ENCODE assay signal across 24 mouse cellular contexts in genomic region chr11:67160131-67160530, GRCm38 (mm10). TPM values are rescaled to one million over a fixed set of nuclear protein-coding genes. Genes with fewer than 3 reads are reported as not detected.
DNase-seq lines count a peak whose midpoint lies in the region; TF ChIP-seq lines count a peak whose summit lies in the region.
"Had no signal": no experiment of that assay in that cellular context is flagged by ENCODE, and none has a peak within 500 bp of the region (broad histone marks: within the 10 kb centered on the region; RNA-seq: fewer than 3 reads in every experiment).

No protein-coding gene starts in this region.

- no peak overlapping the region for H3K9ac ChIP-seq in CH12.LX (ENCODE audit: insufficient read depth, low read depth)
- H3K9ac ChIP-seq: embryonic facial prominence, embryonic 12.5 days; forebrain, embryonic 13.5 days; forebrain, embryonic 15.5 days; forebrain, postnatal 0 days had no signal

- TF ChIP-seq EP300 in CH12.LX (IDR thresholded peaks at IDR 0.05; ENCODE audit: low read length), result peak; percentile 98

- no peaks in the 10 kb centered on the region for H3K27me3 ChIP-seq in CH12.LX (replicated peaks)
- no peaks in the 10 kb centered on the region for H3K27me3 ChIP-seq in splenic B cell, adult 2 months (ENCODE audit: control insufficient read depth, insufficient read depth, low read length, poor library complexity, severe bottlenecking)
- H3K27me3 ChIP-seq: embryonic facial prominence, embryonic 12.5 days; forebrain, embryonic 13.5 days; forebrain, embryonic 15.5 days had no signal

- no peaks in the 10 kb centered on the region for H3K79me2 ChIP-seq in CH12.LX (replicated peaks; ENCODE audit: control insufficient read depth, extremely low read depth, insufficient read depth, poor library complexity, severe bottlenecking)

- peak overlapping the region; percentile 67 for H3K27ac ChIP-seq in CH12.LX (ENCODE audit: insufficient read depth, low read depth)
- H3K27ac ChIP-seq: embryonic facial prominence, embryonic 10.5 days; embryonic facial prominence, embryonic 12.5 days; forebrain, embryonic 13.5 days; forebrain, embryonic 15.5 days had no signal

- TF ChIP-seq CTCF in CH12.LX (conservative IDR thresholded peaks at IDR 0.05 in 1 of 2, IDR thresholded peaks at IDR 0.05 in 1 of 2; ENCODE audit: low read depth in 2 of 2, low read length in 2 of 2), result no peak

- peaks cover 0 to 26% of the 10 kb centered on the region in 2 experiments for H3K36me3 ChIP-seq in CH12.LX (replicated peaks in 1 of 2; ENCODE audit: control insufficient read depth in 1 of 2, insufficient read depth in 1 of 2, low read length in 1 of 2)
- H3K36me3 ChIP-seq in splenic B cell, adult 2 months (ENCODE audit: control insufficient read depth, insufficient read depth, low read length, poor library complexity, severe bottlenecking), result no peaks in the 10 kb centered on the region
- H3K36me3 ChIP-seq: embryonic facial prominence, embryonic 10.5 days; embryonic facial prominence, embryonic 12.5 days; forebrain, embryonic 15.5 days had no signal

- peaks cover 17 to 42% of the 10 kb centered on the region in 2 experiments for H3K4me1 ChIP-seq in CH12.LX (ENCODE audit: control insufficient read depth in 1 of 2, insufficient read depth in 2 of 2)
- H3K4me1 ChIP-seq: embryonic facial prominence, embryonic 10.5 days; embryonic facial prominence, embryonic 12.5 days; forebrain, embryonic 13.5 days; forebrain, embryonic 15.5 days had no signal

- TF ChIP-seq POLR2A in CH12.LX (IDR thresholded peaks at IDR 0.05; ENCODE audit: low read depth, low read length), result no peak

- in situ Hi-C loops in CH12.LX (cut with MboI; ENCODE audit: low pct_ligation_motif_present, low pct_unique_long_range_greater_than_20kb, low sequenced_read_pairs), result loop anchor here (10.0 kb wide), 1 partner anchor 65 kb away; no protein-coding TSS in a partner anchor

- peak; percentile 54 for DNase-seq in heart, adult 11 months
- no peak for DNase-seq in heart, adult 9 months (ENCODE audit: low spot score in 2 of 2)
- peak; percentile 76 for DNase-seq in A20 (ENCODE audit: low read depth, low spot score)
- peak; percentile 95 for DNase-seq in CH12.LX (ENCODE audit: extremely low read depth)
- DNase-seq in splenic B cell, adult 2 months (ENCODE audit: low read depth, low spot score), result peak; percentile 39
- DNase-seq in lung, postnatal 10 days, result no peak
- DNase-seq in kidney, postnatal 4 days, result no peak
- DNase-seq: adrenal gland, adult 2 months; adrenal gland, postnatal 10 days; adrenal gland, postnatal 25 days; cerebellum, adult 11 months; cerebellum, adult 18-20 months; cerebellum, adult 9-10 months; cerebellum, postnatal 10 days; cerebellum, postnatal 25 days; forebrain, postnatal 0 days had no signal

- dilution Hi-C loops in CH12.LX (cut with MboI; ENCODE audit: extremely low pct_ligation_motif_present, extremely low pct_unique_long_range_greater_than_20kb, low sequenced_read_pairs), result no loop called here

- H3K4me3 ChIP-seq in CH12.LX (replicated peaks in 1 of 3; ENCODE audit: low read depth in 2 of 3, low read length in 2 of 3, poor library complexity in 1 of 3), result peak overlapping the region in 1 of 3 experiments; percentile 8
- H3K4me3 ChIP-seq: embryonic facial prominence, embryonic 10.5 days; embryonic facial prominence, embryonic 12.5 days; forebrain, embryonic 13.5 days; forebrain, embryonic 15.5 days had no signal

- no peak; the same call in 1 of the 2 replicates for TF ChIP-seq RAD21 in CH12.LX (IDR thresholded peaks at IDR 0.05; ENCODE audit: low read depth, low read length)

- peak overlapping the region; percentile 83 for H3K4me2 ChIP-seq in CH12.LX (ENCODE audit: insufficient read depth, low read depth, poor library complexity, severe bottlenecking)
- H3K4me2 ChIP-seq: embryonic facial prominence, embryonic 12.5 days; forebrain, embryonic 13.5 days; forebrain, embryonic 15.5 days had no signal

- H3K9me3 ChIP-seq in CH12.LX (replicated peaks; ENCODE audit: low read length), result no peaks in the 10 kb centered on the region
- H3K9me3 ChIP-seq: embryonic facial prominence, embryonic 10.5 days; embryonic facial prominence, embryonic 12.5 days; forebrain, embryonic 13.5 days; forebrain, embryonic 15.5 days had no signal

TF ChIP-seq in CH12.LX, 34 proteins besides CTCF, POLR2A, EP300 and RAD21:
- TF ChIP-seq SMC3 (IDR thresholded peaks at IDR 0.05; ENCODE audit: low read depth, low read length) (peak; percentile 35), E2F4 (IDR thresholded peaks at IDR 0.05; ENCODE audit: insufficient replicate concordance, low read depth, low read length) (0 out of 2 replicates have a peak, but pooled peaks have one; percentile 71), NRF1 (IDR thresholded peaks at IDR 0.05; ENCODE audit: low read depth, low read length) (no peak), PAX5 (IDR thresholded peaks at IDR 0.05; ENCODE audit: low read length) (no peak), ZC3H11A (IDR thresholded peaks at IDR 0.05; ENCODE audit: low read depth, low read length) (no peak), BHLHE40 (IDR thresholded peaks at IDR 0.05; ENCODE audit: low read depth, low read length) (peak; percentile 57), SIN3A (IDR thresholded peaks at IDR 0.05; ENCODE audit: low read length) (peak; percentile 70), NELFE (IDR thresholded peaks at IDR 0.05; ENCODE audit: low read depth, low read length) (peak; percentile 49; the same call in 1 of the 2 replicates), GABPA (IDR thresholded peaks at IDR 0.05; ENCODE audit: insufficient replicate concordance, low read depth, low read length) (no peak), MAX (IDR thresholded peaks at IDR 0.05; ENCODE audit: low read length) (peak; percentile 78), MAZ (IDR thresholded peaks at IDR 0.05; ENCODE audit: low read depth, low read length) (peak; percentile 77), ELF1 (IDR thresholded peaks at IDR 0.05; ENCODE audit: low read depth, low read length) (peak; percentile 65), USF2 (conservative IDR thresholded peaks at IDR 0.05; ENCODE audit: low read depth, low read length) (no peak), JUND (conservative IDR thresholded peaks at IDR 0.05; ENCODE audit: low read depth, low read length) (peak; percentile 28; the same call in 1 of the 2 replicates), ZKSCAN1 (IDR thresholded peaks at IDR 0.05; ENCODE audit: borderline replicate concordance, low read depth, low read length) (no peak), KAT2A (IDR thresholded peaks at IDR 0.05; ENCODE audit: insufficient replicate concordance, low read length) (0 out of 2 replicates have a peak, but pooled peaks have one; percentile 60), MAFK (IDR thresholded peaks at IDR 0.05; ENCODE audit: insufficient replicate concordance, low read length) (0 out of 2 replicates have a peak, but pooled peaks have one; percentile 62), IRF4 (IDR thresholded peaks at IDR 0.05; ENCODE audit: low read depth, low read length) (peak; percentile 97), USF1 (IDR thresholded peaks at IDR 0.05; ENCODE audit: low read depth, low read length) (no peak), CHD1 (IDR thresholded peaks at IDR 0.05; ENCODE audit: low read depth, low read length) (peak; percentile 61; the same call in 1 of the 2 replicates), ZMIZ1 (IDR thresholded peaks at IDR 0.05; ENCODE audit: low read depth, low read length) (peak; percentile 72), ETS1 (conservative IDR thresholded peaks at IDR 0.05; ENCODE audit: low read depth, low read length) (peak; percentile 81), HCFC1 (IDR thresholded peaks at IDR 0.05; ENCODE audit: low read depth, low read length) (peak; percentile 52), JUN (IDR thresholded peaks at IDR 0.05; ENCODE audit: insufficient read depth, low read depth, low read length) (peak; percentile 51), UBTF (IDR thresholded peaks at IDR 0.05; ENCODE audit: low read depth, low read length) (no peak), MXI1 (IDR thresholded peaks at IDR 0.05; ENCODE audit: low read depth, low read length) (no peak), ZNF384 (IDR thresholded peaks at IDR 0.05; ENCODE audit: low read depth, low read length) (no peak; the same call in 1 of the 2 replicates), MEF2A (IDR thresholded peaks at IDR 0.05; ENCODE audit: borderline replicate concordance, low read depth, low read length) (peak; percentile 71; the same call in 1 of the 2 replicates), RCOR1 (conservative IDR thresholded peaks at IDR 0.05; ENCODE audit: low read depth, low read length) (peak; percentile 98), MYC (IDR thresholded peaks at IDR 0.05; ENCODE audit: low read depth, low read length) (peak; percentile 59), CHD2 (IDR thresholded peaks at IDR 0.05; ENCODE audit: low read length) (peak; percentile 89), POLR2AphosphoS2 (IDR thresholded peaks at IDR 0.05; ENCODE audit: low read depth, low read length) (no peak), TBP (conservative IDR thresholded peaks at IDR 0.05; ENCODE audit: low read depth, low read length) (peak; percentile 74; the same call in 1 of the 2 replicates), TCF12 (IDR thresholded peaks at IDR 0.05; ENCODE audit: low read depth, low read length) (peak; percentile 62)
TF ChIP-seq in CH12.LX: peak in this region for 23.

RNA-seq across cellular contexts. Expression of gene Myh2, which starts 10.7 kb away (rescaled TPM):
- total RNA-seq in CH12.LX (2012; rRNA removed) (0.08 TPM in 2 replicates), CH12.LX (2014; rRNA removed) (0.04 TPM in 1 of 2 replicates, not detected in the other)
- polyA plus RNA-seq in CH12.LX (2012; ENCODE audit: insufficient read length, low read depth), result 0.04 TPM in 1 of 2 replicates, not detected in the other
- total RNA-seq: adrenal gland, adult 2 months; adrenal gland, postnatal 25 days; ES-E14; MEL had no signal
- polyA plus RNA-seq: adrenal gland, adult 2 months; CD4-positive, CD25-positive, alpha-beta regulatory T cell, adult 4 months; forebrain, embryonic 11.5 days; forebrain, embryonic 13.5 days; forebrain, embryonic 15.5 days had no signal

RNA-seq across cellular contexts. Expression of gene Myh1, which starts 39.7 kb away (rescaled TPM):
- total RNA-seq in CH12.LX (2012; rRNA removed) (0.04 TPM in 2 replicates), CH12.LX (2014; rRNA removed) (0.04 TPM in 1 of 2 replicates, not detected in the other)
- 0.04 TPM in 1 of 2 replicates, not detected in the other for polyA plus RNA-seq in CH12.LX (2012; ENCODE audit: insufficient read length, low read depth)
- total RNA-seq: MEL had no signal
- polyA plus RNA-seq: adrenal gland, adult 2 months; CD4-positive, CD25-positive, alpha-beta regulatory T cell, adult 4 months; embryonic facial prominence, embryonic 10.5 days; forebrain, embryonic 11.5 days had no signal

Comparison
In these comparisons a context has a peak if more than half of its experiments do, and no peak if none do; other contexts are left out.
1. DNase-seq: peak in heart, adult 11 months (single experiment), A20 (single experiment), CH12.LX (single experiment) and splenic B cell, adult 2 months (single experiment); none in heart, adult 9 months (0 of 2), lung, postnatal 10 days (single experiment) and kidney, postnatal 4 days (0 of 2).